Mouse (Mus musculus): Measurements from ENCODE around the gene Cyp11a1. TPM values are rescaled to one million over a fixed set of nuclear protein-coding genes. Genes with fewer than 3 reads are reported as not detected.

Cyp11a1 gene
- total and polyA plus RNA-seq, 2 experiments from 2014 or later = 0.22 to 1.3 TPM

- Histone ChIP-seq H3K27ac (ENCODE audit: low read depth, low read length) (no peak overlapping the region), H3K4me2 (ENCODE audit: low read depth, low read length, poor library complexity, severe bottlenecking) (no peak overlapping the region), H3K9ac (replicated peaks; ENCODE audit: low read length, poor library complexity, severe bottlenecking) (no peak overlapping the region), H3K36me3 (ENCODE audit: insufficient read depth, low read length) (no peaks in the 10 kb centered on the region), H3K27me3 (ENCODE audit: insufficient read depth, low read length) (no peaks in the 10 kb centered on the region), H3K9me3 (ENCODE audit: low read length) (no peaks in the 10 kb centered on the region), H3K4me1 (ENCODE audit: insufficient read depth, low read length) (no peaks in the 10 kb centered on the region), H3K4me3 (ENCODE audit: low read depth, low read length) (no peak overlapping the region)
- no peak for TF ChIP-seq CTCF (IDR thresholded peaks at IDR 0.05)
- 91% methylated on average over 6 of the region's 6 CpGs for WGBS
- DNase-seq (ENCODE audit: low spot score) = no peak
- ATAC-seq (ENCODE audit: low FRiP score) = no peak
Observed at GRCm38 (mm10) chr9:58029635-58030034, 23.4 kb downstream of the Cyp11a1 start.

DNA sequence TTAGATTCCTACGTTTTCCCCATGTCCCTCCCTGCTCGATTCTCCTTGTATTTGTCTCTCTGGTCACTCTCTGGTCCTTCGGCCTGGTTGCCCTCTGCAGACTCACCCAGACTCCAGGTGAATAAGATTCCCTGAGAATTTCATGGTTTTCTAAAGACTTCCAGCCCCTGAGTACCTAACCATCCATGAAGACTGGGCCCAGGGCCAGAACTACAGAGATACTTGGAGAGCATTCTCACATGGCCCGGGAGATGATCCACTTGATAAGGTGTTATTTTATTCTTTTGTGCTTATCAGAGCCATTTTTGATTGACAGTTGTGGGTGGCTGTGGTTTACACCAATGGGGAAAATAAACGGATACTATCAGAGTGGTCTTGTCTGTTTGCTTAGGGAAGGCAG is 25.7 kb downstream of the Cyp11a1 start:
- ATAC-seq (ENCODE audit: low FRiP score) (no peak), DNase-seq (ENCODE audit: low spot score) (no peak)
- no peak for TF ChIP-seq CTCF (IDR thresholded peaks at IDR 0.05)
- no peak overlapping the region for H3K4me3 ChIP-seq (ENCODE audit: low read depth, low read length)
- H3K36me3 ChIP-seq (ENCODE audit: insufficient read depth, low read length) = no peaks in the 10 kb centered on the region
- H3K9ac ChIP-seq (replicated peaks; ENCODE audit: low read length, poor library complexity, severe bottlenecking) = no peak overlapping the region
- H3K4me1 ChIP-seq (ENCODE audit: insufficient read depth, low read length) = no peaks in the 10 kb centered on the region
- no peak overlapping the region for H3K27ac ChIP-seq (ENCODE audit: low read depth, low read length)
- H3K27me3 ChIP-seq (ENCODE audit: insufficient read depth, low read length) = no peaks in the 10 kb centered on the region
- WGBS = 83% methylated on average over 5 of the region's 5 CpGs
- no peak overlapping the region for H3K4me2 ChIP-seq (ENCODE audit: low read depth, low read length, poor library complexity, severe bottlenecking)
- no peaks in the 10 kb centered on the region for H3K9me3 ChIP-seq (ENCODE audit: low read length)

DNA sequence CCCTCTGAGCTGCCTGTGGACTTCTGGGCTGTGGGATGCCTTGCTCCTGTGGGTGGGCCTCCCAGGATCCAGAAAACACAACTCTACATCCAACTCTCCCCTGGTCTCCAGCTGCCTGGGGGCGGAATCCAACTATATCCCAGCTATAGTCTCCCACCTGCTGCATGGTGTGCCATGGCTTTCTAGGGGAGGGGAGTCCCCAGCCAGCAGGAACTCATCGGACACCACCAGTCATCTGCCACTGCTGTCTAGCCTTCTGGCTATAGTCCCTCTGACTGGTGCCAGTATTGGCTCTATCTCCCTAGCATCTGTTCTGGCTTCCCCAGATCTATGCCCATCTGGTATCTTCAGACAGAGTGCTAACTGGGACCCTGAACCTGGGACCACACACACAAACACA is 29.3 kb downstream of the Cyp11a1 start:
- no peak overlapping the region for H3K4me2 ChIP-seq (ENCODE audit: low read depth, low read length, poor library complexity, severe bottlenecking)
- peak; percentile 70 for DNase-seq (ENCODE audit: low spot score)
- H3K9me3 ChIP-seq (ENCODE audit: low read length) = no peaks in the 10 kb centered on the region
- no peak for ATAC-seq (ENCODE audit: low FRiP score)
- H3K4me1 ChIP-seq (ENCODE audit: insufficient read depth, low read length) = no peaks in the 10 kb centered on the region
- no peak overlapping the region for H3K4me3 ChIP-seq (ENCODE audit: low read depth, low read length)
- no peak overlapping the region for H3K27ac ChIP-seq (ENCODE audit: low read depth, low read length)
- no peak overlapping the region for H3K9ac ChIP-seq (replicated peaks; ENCODE audit: low read length, poor library complexity, severe bottlenecking)
- no peak for TF ChIP-seq CTCF (IDR thresholded peaks at IDR 0.05)
- 59% methylated on average over 2 of the region's 2 CpGs for WGBS
- H3K27me3 ChIP-seq (ENCODE audit: insufficient read depth, low read length) = no peaks in the 10 kb centered on the region
- H3K36me3 ChIP-seq (ENCODE audit: insufficient read depth, low read length) = no peaks in the 10 kb centered on the region

GRCm38 (mm10) chr9:58035951-58036698 is 29.9 kb downstream of the Cyp11a1 start:
- ATAC-seq (ENCODE audit: low FRiP score) = no peak
- WGBS = 75% methylated on average over 7 of the region's 7 CpGs
- Histone ChIP-seq H3K36me3 (ENCODE audit: insufficient read depth, low read length) (no peaks in the 10 kb centered on the region), H3K4me1 (ENCODE audit: insufficient read depth, low read length) (peaks cover 2% of the 10 kb centered on the region), H3K27ac (ENCODE audit: low read depth, low read length) (no peak overlapping the region), H3K4me3 (ENCODE audit: low read depth, low read length) (no peak overlapping the region), H3K9me3 (ENCODE audit: low read length) (no peaks in the 10 kb centered on the region), H3K9ac (replicated peaks; ENCODE audit: low read length, poor library complexity, severe bottlenecking) (no peak overlapping the region), H3K4me2 (ENCODE audit: low read depth, low read length, poor library complexity, severe bottlenecking) (no peak overlapping the region), H3K27me3 (ENCODE audit: insufficient read depth, low read length) (no peaks in the 10 kb centered on the region)
- DNase-seq (ENCODE audit: low spot score) = no peak
- no peak for TF ChIP-seq CTCF (IDR thresholded peaks at IDR 0.05)

DNA sequence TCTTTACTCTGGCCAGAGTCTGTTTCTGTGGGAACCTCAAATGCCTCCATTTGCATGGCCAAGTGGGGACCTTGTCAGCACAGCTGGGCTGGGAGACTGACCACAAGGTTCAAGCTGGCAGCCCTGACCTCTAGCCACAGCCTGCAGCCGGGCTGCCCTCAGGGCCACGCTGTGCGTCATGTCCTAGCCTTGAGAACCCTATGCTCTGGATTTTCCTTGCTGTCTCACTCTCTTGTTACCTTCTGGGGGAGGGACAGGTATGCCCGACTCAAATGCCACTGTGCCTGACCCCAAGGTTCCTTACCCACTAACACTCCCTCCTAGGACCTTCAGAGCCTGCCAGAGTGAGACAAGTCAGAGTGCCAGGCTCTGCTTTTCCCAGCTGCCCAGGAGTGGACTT is 30.8 kb downstream of the Cyp11a1 start:
- no peak overlapping the region for H3K4me2 ChIP-seq (ENCODE audit: low read depth, low read length, poor library complexity, severe bottlenecking)
- H3K4me1 ChIP-seq (ENCODE audit: insufficient read depth, low read length) = peaks cover 11% of the 10 kb centered on the region
- no peak overlapping the region for H3K9ac ChIP-seq (replicated peaks; ENCODE audit: low read length, poor library complexity, severe bottlenecking)
- H3K4me3 ChIP-seq (ENCODE audit: low read depth, low read length) = no peak overlapping the region
- no peaks in the 10 kb centered on the region for H3K27me3 ChIP-seq (ENCODE audit: insufficient read depth, low read length)
- 71% methylated on average over 4 of the region's 4 CpGs for WGBS
- no peaks in the 10 kb centered on the region for H3K36me3 ChIP-seq (ENCODE audit: insufficient read depth, low read length)
- ATAC-seq (ENCODE audit: low FRiP score) = no peak
- no peaks in the 10 kb centered on the region for H3K9me3 ChIP-seq (ENCODE audit: low read length)
- H3K27ac ChIP-seq (ENCODE audit: low read depth, low read length) = no peak overlapping the region
- no peak for TF ChIP-seq CTCF (IDR thresholded peaks at IDR 0.05)
- no peak for DNase-seq (ENCODE audit: low spot score)

GRCm38 (mm10) chr9:58038500-58039168 is 32.4 kb downstream of the Cyp11a1 start:
- peak; percentile 80; the same call in 1 of the 2 replicates for ATAC-seq (ENCODE audit: low FRiP score)
- no peak overlapping the region for H3K27ac ChIP-seq (ENCODE audit: low read depth, low read length)
- H3K4me3 ChIP-seq (ENCODE audit: low read depth, low read length) = no peak overlapping the region
- H3K4me1 ChIP-seq (ENCODE audit: insufficient read depth, low read length) = peaks cover 11% of the 10 kb centered on the region
- no peak overlapping the region for H3K4me2 ChIP-seq (ENCODE audit: low read depth, low read length, poor library complexity, severe bottlenecking)
- 18% methylated on average over 19 of the region's 19 CpGs for WGBS
- H3K9ac ChIP-seq (replicated peaks; ENCODE audit: low read length, poor library complexity, severe bottlenecking) = no peak overlapping the region
- TF ChIP-seq CTCF (IDR thresholded peaks at IDR 0.05) = peak; percentile 97
- H3K9me3 ChIP-seq (ENCODE audit: low read length) = no peaks in the 10 kb centered on the region
- peak; percentile 91 for DNase-seq (ENCODE audit: low spot score)
- no peaks in the 10 kb centered on the region for H3K27me3 ChIP-seq (ENCODE audit: insufficient read depth, low read length)
- no peaks in the 10 kb centered on the region for H3K36me3 ChIP-seq (ENCODE audit: insufficient read depth, low read length)

All from midbrain, postnatal 0 days (tissue).